Mouse (Mus musculus) E14TG2a.4 (cell line): Measurements from ENCODE around the gene Osbpl10.

Experiments
- CTCF ChIP-seq: conservative IDR thresholded peaks from 2 replicates; pipeline ENCODE4 v1.5.1; 2014; ENCODE audit warnings: low read length
- NANOG ChIP-seq: IDR thresholded peaks from 2 replicates; pipeline ENCODE4 v1.6.1; 2014; ENCODE audit warnings: borderline replicate concordance, low read length, mixed read lengths

- TF ChIP-seq CTCF, result no peak
- TF ChIP-seq NANOG, result no peak
Measured at GRCm38 (mm10) chr9:115120678-115121224, 142.4 kb downstream of the Osbpl10 start.
